Mouse (Mus musculus) heart, postnatal 14 days (tissue): ENCODE results near the gene Rgs11. TPM values are rescaled to one million over a fixed set of nuclear protein-coding genes. Genes with fewer than 3 reads are reported as not detected.
"Not testable (repeated sequence)": the region's sequence is repeated elsewhere in the genome, so short reads cannot be mapped to it uniquely, and the experiment has no call there.

ENCODE experiments used
- DNase-seq, 2 experiments: peaks; one replicate each; pipeline ENCODE4 v3.0.0; 2021 to 2022
- intact Hi-C: fragments of 180-260 bp; cut with DNase I; formaldehyde crosslinking; loops from one replicate; pipeline ENCODE4 v1.15.1; 2025
- long read RNA-seq, 2 experiments: library from polyadenylated mRNA; stranded (forward); transcript quantifications; one replicate each; pipeline ENCODE4 v2.0.0; 2021
- total RNA-seq, 2 experiments: library from RNA; stranded (reverse); gene quantifications; 2 replicates each; pipeline ENCODE4 v1.2.3; 2021

Gene Rgs11
- total RNA-seq = 1 to 10 TPM in 1 of 2 experiments, under 1 TPM in 1; 0.72 to 1.7 TPM
- long read RNA-seq, experiment 1 = 0 reads
- long read RNA-seq, experiment 2, partial matches to known transcripts = 0 of 1 reads
- long read RNA-seq, experiment 2, other reads (novel, unspliced or antisense) = 1 of 1 reads

- intact Hi-C loops = no loop called here
- DNase-seq = peak; percentile 32 to 49
These were observed at the start of gene Rgs11 for GRCm38 (mm10) chr17:26202737-26203136. Gene Rgs11 (plus strand): TSS chr17:26202951.

- intact Hi-C loops = no loop called here
- no peak for DNase-seq
These were observed 40.0 kb upstream of the Rgs11 start for GRCm38 (mm10) chr17:26162736-26163135.

- no peak for DNase-seq
- intact Hi-C loops = no loop called here
These were observed 34.7 kb upstream of the Rgs11 start for GRCm38 (mm10) chr17:26168039-26168438.

- intact Hi-C loops, DNase-seq: not testable (repeated sequence)
These were observed 27.5 kb upstream of the Rgs11 start for GRCm38 (mm10) chr17:26175248-26175647.

- intact Hi-C loops = no loop called here
- DNase-seq = no peak
These were observed 24.1 kb upstream of the Rgs11 start for GRCm38 (mm10) chr17:26178611-26179010.

- intact Hi-C loops = no loop called here
- DNase-seq = no peak
These were observed 21.6 kb upstream of the Rgs11 start for GRCm38 (mm10) chr17:26181179-26181578.

GRCm38 (mm10) chr17:26187592-26187991, 15.2 kb upstream of the Rgs11 start:
- intact Hi-C loops = no loop called here
- no peak for DNase-seq

GRCm38 (mm10) chr17:26188091-26188805, 14.5 kb upstream of the Rgs11 start:
- no peak for DNase-seq
- intact Hi-C loops = no loop called here

- DNase-seq, intact Hi-C loops: not testable (repeated sequence)
These were observed 11.3 kb upstream of the Rgs11 start for GRCm38 (mm10) chr17:26191486-26191885.

GRCm38 (mm10) chr17:26192481-26193190, 10.1 kb upstream of the Rgs11 start:
- DNase-seq = no peak
- intact Hi-C loops = no loop called here

- DNase-seq = no peak
- intact Hi-C loops = no loop called here
These were observed 3.9 kb upstream of the Rgs11 start, which contains the start of gene Pdia2 for GRCm38 (mm10) chr17:26198892-26199291. Gene Pdia2 (minus strand): TSS chr17:26199087.

- intact Hi-C loops = no loop called here
- peak in 1 of 2 experiments; percentile 22 for DNase-seq
These were observed 1.7 kb upstream of the Rgs11 start for GRCm38 (mm10) chr17:26200831-26201705.

GRCm38 (mm10) chr17:26201998-26202397, 753 bp upstream of the Rgs11 start:
- intact Hi-C loops = no loop called here
- DNase-seq = no peak

GRCm38 (mm10) chr17:26203321-26203811, 615 bp downstream of the Rgs11 start:
- intact Hi-C loops = no loop called here
- DNase-seq = peak; percentile 14

GRCm38 (mm10) chr17:26204766-26205165, 2.0 kb downstream of the Rgs11 start:
- DNase-seq = no peak
- intact Hi-C loops = no loop called here

GRCm38 (mm10) chr17:26206392-26206791, 3.6 kb downstream of the Rgs11 start:
- intact Hi-C loops = no loop called here

GRCm38 (mm10) chr17:26207686-26208085, 4.9 kb downstream of the Rgs11 start, which contains the start of gene Arhgdig:
Gene Arhgdig (minus strand): TSS chr17:26207786.
- no peak for DNase-seq
- intact Hi-C loops = no loop called here

More at GRCm38 (mm10) chr17:26206392-26206791, 3.6 kb downstream of the Rgs11 start:
- DNase-seq = no peak

- DNase-seq = no peak
These were observed 9.5 kb downstream of the Rgs11 start for GRCm38 (mm10) chr17:26212241-26212640.

GRCm38 (mm10) chr17:26212681-26213080, 9.9 kb downstream of the Rgs11 start:
- intact Hi-C loops = no loop called here
- DNase-seq = no peak

More at GRCm38 (mm10) chr17:26212241-26212640, 9.5 kb downstream of the Rgs11 start:
- intact Hi-C loops = no loop called here

- intact Hi-C loops = no loop called here
- DNase-seq = no peak
These were observed 18.8 kb downstream of the Rgs11 start for GRCm38 (mm10) chr17:26221508-26221907.
